Mouse (Mus musculus) forebrain, embryonic 14.5 days (tissue): ENCODE data around the gene Il11ra1. TPM values are rescaled to one million over a fixed set of nuclear protein-coding genes. Genes with fewer than 3 reads are reported as not detected.

ENCODE experiments used
- ATAC-seq: fragments of 200-750 bp; cut with Nextera tagmentation; 2 replicates; pipeline ENCODE4 v1.8.0; 2017; ENCODE audit warnings: mild to moderate bottlenecking, moderate library complexity
- DNase-seq: peaks from one replicate; pipeline ENCODE4 v3.0.0-alpha.2; 2015; ENCODE audit warnings: low spot score
- H3K27ac ChIP-seq: fragments of 300-500 bp; sonication (generic); 2 replicates; pipeline ENCODE4 v1.5.1; 2014; ENCODE audit warnings: low read depth, mild to moderate bottlenecking, control low read depth, low read length, moderate library complexity
- H3K27me3 ChIP-seq: fragments of 300-500 bp; sonication (generic); replicated peaks from 2 replicates; pipeline ENCODE4 v1.6.1; 2014; ENCODE audit warnings: low read length, control low read depth, mixed read lengths; ENCODE audit not compliant: control insufficient read depth, insufficient read depth
- H3K36me3 ChIP-seq: fragments of 300-500 bp; sonication (generic); 2 replicates; pipeline ENCODE4 v1.6.1; 2014; ENCODE audit warnings: low read length, control low read depth; ENCODE audit not compliant: control insufficient read depth, insufficient read depth
- H3K4me1 ChIP-seq: fragments of 300-500 bp; sonication (generic); 2 replicates; pipeline ENCODE4 v1.6.1; 2014; ENCODE audit warnings: antibody characterized with exemption, low read length, control low read depth; ENCODE audit not compliant: control insufficient read depth, insufficient read depth
- H3K4me2 ChIP-seq: fragments of 300-500 bp; sonication (generic); 2 replicates; pipeline ENCODE4 v1.6.1; 2014; ENCODE audit warnings: mild to moderate bottlenecking, control low read depth, low read length
- H3K4me3 ChIP-seq: fragments of 300-500 bp; sonication (generic); 2 replicates; pipeline ENCODE4 v1.5.1; 2014; ENCODE audit warnings: low read depth, low read length, control low read depth
- H3K9ac ChIP-seq: fragments of 300-500 bp; sonication (generic); 2 replicates; pipeline ENCODE4 v1.6.1; 2014; ENCODE audit warnings: mild to moderate bottlenecking, low read length, control low read depth, moderate library complexity
- H3K9me3 ChIP-seq: fragments of 300-500 bp; sonication (generic); replicated peaks from 2 replicates; pipeline ENCODE4 v1.6.1; 2016; ENCODE audit warnings: low read length, control low read depth, mixed read lengths; ENCODE audit not compliant: control insufficient read depth
- WGBS: fragments of 180-500 bp; shearing (Covaris S2); extraction: QIAGEN DNeasy Blood & Tissue Kit; methylation state at CpG from one replicate; pipeline ENCODE4 v1.1.7; 2014; 5-methylcytosine and 5-hydroxymethylcytosine counted together
- polyA plus RNA-seq: library from polyadenylated mRNA; unstranded; fragments of >200 nt; fragmentation: Nextera tagmentation; extraction: Ambion mirVana; gene quantifications from 2 replicates; pipeline ENCODE4 v1.2.1, GENCODE M21; 2014

Gene Il11ra1
- polyA plus RNA-seq, 1 experiment from 2014 or later: 24.3 TPM

DNA sequence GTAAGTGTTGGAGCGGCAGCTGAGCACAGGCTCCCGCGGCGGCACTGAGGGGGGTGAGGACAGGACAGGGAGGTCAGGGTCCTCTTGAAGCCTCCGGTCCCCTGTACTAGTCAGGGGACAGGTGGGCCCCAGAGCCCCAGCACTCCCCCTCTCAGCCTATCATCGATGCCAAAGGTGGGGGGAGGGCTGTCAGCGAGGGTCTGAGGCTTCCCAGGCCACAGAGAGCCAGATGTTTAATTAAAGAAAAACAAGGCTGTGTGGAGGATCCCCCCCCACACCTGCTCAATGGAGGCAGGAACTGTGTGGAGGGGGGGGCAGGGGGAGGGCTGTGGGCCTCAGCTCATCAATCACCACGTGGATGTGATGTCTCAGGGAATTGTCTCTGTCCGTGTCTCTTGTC, 36.2 kb upstream of the Il11ra1 start:
- peak overlapping the region; percentile 17; the same call in 1 of the 2 replicates for H3K9ac ChIP-seq
- WGBS: 61% methylated on average over 9 of the region's 9 CpGs
- peaks cover 70% of the 10 kb centered on the region for H3K36me3 ChIP-seq
- H3K4me2 ChIP-seq: no peak overlapping the region
- DNase-seq (no peak), ATAC-seq (no peak)
- no peaks in the 10 kb centered on the region for H3K9me3 ChIP-seq
- peaks cover 38% of the 10 kb centered on the region for H3K4me1 ChIP-seq
- no peak overlapping the region for H3K27ac ChIP-seq
- no peaks in the 10 kb centered on the region for H3K27me3 ChIP-seq
- H3K4me3 ChIP-seq: no peak overlapping the region

DNA sequence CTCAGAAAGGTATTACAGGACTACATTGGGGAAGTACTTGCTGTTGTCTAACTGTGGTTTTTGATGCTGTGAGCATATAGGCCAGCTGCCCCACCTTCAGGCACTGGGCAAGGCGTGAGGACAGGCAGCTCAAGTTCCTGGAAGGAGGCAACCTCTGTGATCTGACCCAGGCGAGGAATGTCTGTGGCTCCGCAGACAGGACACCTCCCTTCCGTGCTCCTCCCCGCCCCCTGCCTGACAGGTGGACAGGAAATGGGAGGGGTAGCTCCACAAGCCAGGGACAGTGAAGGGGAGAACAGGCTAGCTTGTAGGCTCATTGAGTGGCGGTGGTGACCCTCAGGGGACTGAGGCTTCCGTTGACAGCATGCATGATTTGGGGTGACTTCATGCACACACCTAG, 35.3 kb upstream of the Il11ra1 start:
- Histone ChIP-seq H3K9me3 (no peaks in the 10 kb centered on the region), H3K4me3 (no peak overlapping the region), H3K36me3 (peaks cover 67% of the 10 kb centered on the region), H3K4me1 (peaks cover 32% of the 10 kb centered on the region), H3K4me2 (no peak overlapping the region), H3K9ac (no peak overlapping the region), H3K27me3 (no peaks in the 10 kb centered on the region), H3K27ac (no peak overlapping the region)
- DNase-seq (no peak), ATAC-seq (no peak)
- WGBS: 69% methylated on average over 7 of the region's 7 CpGs

GRCm38 (mm10) chr4:41665009-41665675, 34.6 kb upstream of the Il11ra1 start:
- WGBS: 5% methylated on average over 5 of the region's 8 CpGs
- H3K4me1 ChIP-seq: peaks cover 27% of the 10 kb centered on the region
- H3K27me3 ChIP-seq: no peaks in the 10 kb centered on the region
- no peaks in the 10 kb centered on the region for H3K9me3 ChIP-seq
- ATAC-seq: no peak
- DNase-seq: no peak
- H3K27ac ChIP-seq: 0 out of 2 replicates have a peak overlapping the region, but pooled peaks have one; percentile 27
- H3K4me2 ChIP-seq: no peak overlapping the region
- no peak overlapping the region for H3K9ac ChIP-seq
- peaks cover 66% of the 10 kb centered on the region for H3K36me3 ChIP-seq
- no peak overlapping the region for H3K4me3 ChIP-seq

DNA sequence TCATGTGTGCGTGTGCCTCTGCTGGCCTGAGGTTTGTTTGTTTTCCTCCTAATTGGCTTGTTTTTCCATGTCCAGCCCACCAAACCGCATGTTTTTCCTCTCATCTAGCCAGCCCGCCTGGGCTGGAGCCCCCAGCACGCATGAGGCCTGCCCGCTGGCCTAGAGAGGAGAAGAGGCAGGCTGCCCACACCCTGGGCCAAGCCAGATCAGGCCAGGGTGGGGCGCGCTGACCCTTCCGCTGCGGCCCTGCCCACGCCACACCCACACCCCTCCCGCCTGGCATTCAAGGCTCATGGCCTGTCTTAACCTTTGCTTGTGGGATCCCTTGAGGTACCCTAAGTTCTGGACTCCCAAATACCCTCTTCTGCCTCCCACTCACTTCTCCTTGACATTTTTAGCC, 33.1 kb upstream of the Il11ra1 start:
- DNase-seq (no peak), ATAC-seq (no peak)
- H3K9me3 ChIP-seq: no peaks in the 10 kb centered on the region
- H3K9ac ChIP-seq: no peak overlapping the region
- 75% methylated on average over 9 of the region's 11 CpGs for WGBS
- H3K4me3 ChIP-seq: no peak overlapping the region
- H3K4me1 ChIP-seq: peaks cover 25% of the 10 kb centered on the region
- no peaks in the 10 kb centered on the region for H3K27me3 ChIP-seq
- no peak overlapping the region for H3K4me2 ChIP-seq
- no peak overlapping the region for H3K27ac ChIP-seq
- peaks cover 63% of the 10 kb centered on the region for H3K36me3 ChIP-seq

DNA sequence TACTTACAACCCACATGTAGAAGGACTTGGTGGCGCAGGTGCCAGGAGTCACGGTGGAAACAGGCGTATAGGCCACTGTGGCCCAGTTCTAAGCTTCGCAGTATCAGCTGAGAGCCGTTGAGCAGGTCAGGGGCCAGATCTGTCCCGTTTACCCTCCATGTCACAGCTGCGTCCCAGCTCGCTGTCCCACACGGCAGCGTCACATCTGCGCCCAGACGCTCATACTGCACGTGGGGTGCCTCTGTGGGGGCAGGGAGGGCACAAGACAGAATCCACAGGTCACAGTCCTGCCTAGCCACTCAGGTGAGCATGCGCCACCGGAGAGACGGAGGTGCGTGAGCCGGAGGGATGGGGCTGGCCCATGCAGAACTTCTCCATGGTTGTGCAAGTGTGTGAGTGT, 29.0 kb upstream of the Il11ra1 start:
- H3K36me3 ChIP-seq: peaks cover 41% of the 10 kb centered on the region
- no peak overlapping the region for H3K9ac ChIP-seq
- H3K9me3 ChIP-seq: no peaks in the 10 kb centered on the region
- 75% methylated on average over 18 of the region's 18 CpGs for WGBS
- DNase-seq (no peak), ATAC-seq (no peak)
- H3K4me3 ChIP-seq: no peak overlapping the region
- no peaks in the 10 kb centered on the region for H3K27me3 ChIP-seq
- H3K4me2 ChIP-seq: no peak overlapping the region
- H3K4me1 ChIP-seq: peaks cover 37% of the 10 kb centered on the region
- H3K27ac ChIP-seq: peak overlapping the region; percentile 78; the same call in 1 of the 2 replicates

GRCm38 (mm10) chr4:41671500-41671899, 28.3 kb upstream of the Il11ra1 start:
- DNase-seq (no peak), ATAC-seq (peak; percentile 29)
- peak overlapping the region; percentile 78 for H3K27ac ChIP-seq
- H3K9ac ChIP-seq: peak overlapping the region; percentile 41; the same call in 1 of the 2 replicates
- no peak overlapping the region for H3K4me3 ChIP-seq
- peaks cover 38% of the 10 kb centered on the region for H3K36me3 ChIP-seq
- H3K27me3 ChIP-seq: no peaks in the 10 kb centered on the region
- H3K4me1 ChIP-seq: peaks cover 44% of the 10 kb centered on the region
- 10% methylated on average over 5 of the region's 5 CpGs for WGBS
- H3K4me2 ChIP-seq: peak overlapping the region; percentile 29; the same call in 1 of the 2 replicates
- no peaks in the 10 kb centered on the region for H3K9me3 ChIP-seq

DNA sequence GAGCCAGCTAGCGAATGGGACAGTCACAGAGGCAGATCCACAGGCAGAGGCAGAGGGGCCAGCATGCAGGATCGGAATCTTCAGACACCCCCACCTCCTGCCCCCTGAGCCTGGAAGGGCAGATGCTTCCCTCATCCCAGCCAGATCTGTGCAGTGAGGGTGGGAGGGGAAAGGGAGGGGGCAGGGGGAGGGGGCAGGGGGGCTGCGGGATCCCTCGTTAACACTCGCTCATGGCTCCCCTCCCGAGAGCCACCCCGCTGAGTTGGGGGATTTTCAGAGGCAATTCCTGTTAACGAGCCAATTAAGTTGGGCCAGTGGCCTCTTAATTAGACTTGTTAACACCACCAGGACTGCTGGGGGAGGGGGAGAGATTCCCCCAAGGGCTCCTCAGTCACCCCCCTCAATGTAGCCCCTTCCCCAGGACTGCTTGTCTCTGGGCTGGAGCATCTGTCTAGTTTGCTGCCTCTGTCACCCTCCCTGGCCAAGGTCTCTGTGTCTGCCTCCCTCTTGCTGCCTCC, 27.8 kb upstream of the Il11ra1 start:
- 1% methylated on average over 7 of the region's 8 CpGs for WGBS
- DNase-seq: peak; percentile 94

GRCm38 (mm10) chr4:41672522-41672963, 27.2 kb upstream of the Il11ra1 start:
- no peaks in the 10 kb centered on the region for H3K27me3 ChIP-seq
- H3K27ac ChIP-seq: peak overlapping the region; percentile 78
- H3K9ac ChIP-seq: peak overlapping the region; percentile 41
- WGBS: 6% methylated on average over 8 of the region's 8 CpGs
- ATAC-seq: no peak
- H3K9me3 ChIP-seq: no peaks in the 10 kb centered on the region
- peaks cover 54% of the 10 kb centered on the region for H3K4me1 ChIP-seq
- peak; percentile 51 for DNase-seq
- no peak overlapping the region for H3K4me3 ChIP-seq
- H3K4me2 ChIP-seq: peak overlapping the region; percentile 29; the same call in 1 of the 2 replicates
- H3K36me3 ChIP-seq: peaks cover 32% of the 10 kb centered on the region

More for the DNA sequence above, 27.8 kb upstream of the Il11ra1 start:
- Histone ChIP-seq H3K27ac (peak overlapping the region; percentile 78), H3K4me3 (no peak overlapping the region), H3K4me1 (peaks cover 49% of the 10 kb centered on the region), H3K9ac (peak overlapping the region; percentile 41), H3K9me3 (no peaks in the 10 kb centered on the region), H3K36me3 (peaks cover 36% of the 10 kb centered on the region), H3K4me2 (peak overlapping the region; percentile 29; the same call in 1 of the 2 replicates), H3K27me3 (no peaks in the 10 kb centered on the region)
- peak; percentile 78 for ATAC-seq

DNA sequence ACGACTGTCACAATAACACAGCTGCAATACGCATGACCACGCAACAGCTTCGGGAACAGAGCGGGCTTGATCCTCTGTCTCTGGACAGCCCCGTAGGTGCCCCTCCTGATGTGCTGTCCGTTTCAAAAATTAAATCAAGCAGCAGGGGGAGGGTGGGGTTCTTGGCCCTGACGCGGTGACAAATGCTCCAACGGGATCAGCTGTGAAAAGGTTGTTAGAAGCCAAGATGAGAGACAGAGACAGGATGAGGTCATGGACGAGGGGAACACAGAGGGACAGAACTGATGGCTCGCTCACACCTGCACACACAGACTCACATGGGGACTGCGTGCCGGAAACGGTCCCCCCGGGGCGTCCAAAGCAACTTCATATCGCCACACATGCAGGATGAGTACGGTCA, 26.6 kb upstream of the Il11ra1 start:
- no peak for ATAC-seq
- Histone ChIP-seq H3K27me3 (no peaks in the 10 kb centered on the region), H3K4me2 (no peak overlapping the region; the same call in 1 of the 2 replicates), H3K9ac (peak overlapping the region; percentile 41; the same call in 1 of the 2 replicates), H3K4me1 (peaks cover 60% of the 10 kb centered on the region), H3K27ac (no peak overlapping the region), H3K9me3 (no peaks in the 10 kb centered on the region), H3K4me3 (no peak overlapping the region), H3K36me3 (peaks cover 26% of the 10 kb centered on the region)
- no peak for DNase-seq
- WGBS: 32% methylated on average over 19 of the region's 19 CpGs
